Mouse (Mus musculus): ENCODE results near the gene Amotl2.

DNA sequence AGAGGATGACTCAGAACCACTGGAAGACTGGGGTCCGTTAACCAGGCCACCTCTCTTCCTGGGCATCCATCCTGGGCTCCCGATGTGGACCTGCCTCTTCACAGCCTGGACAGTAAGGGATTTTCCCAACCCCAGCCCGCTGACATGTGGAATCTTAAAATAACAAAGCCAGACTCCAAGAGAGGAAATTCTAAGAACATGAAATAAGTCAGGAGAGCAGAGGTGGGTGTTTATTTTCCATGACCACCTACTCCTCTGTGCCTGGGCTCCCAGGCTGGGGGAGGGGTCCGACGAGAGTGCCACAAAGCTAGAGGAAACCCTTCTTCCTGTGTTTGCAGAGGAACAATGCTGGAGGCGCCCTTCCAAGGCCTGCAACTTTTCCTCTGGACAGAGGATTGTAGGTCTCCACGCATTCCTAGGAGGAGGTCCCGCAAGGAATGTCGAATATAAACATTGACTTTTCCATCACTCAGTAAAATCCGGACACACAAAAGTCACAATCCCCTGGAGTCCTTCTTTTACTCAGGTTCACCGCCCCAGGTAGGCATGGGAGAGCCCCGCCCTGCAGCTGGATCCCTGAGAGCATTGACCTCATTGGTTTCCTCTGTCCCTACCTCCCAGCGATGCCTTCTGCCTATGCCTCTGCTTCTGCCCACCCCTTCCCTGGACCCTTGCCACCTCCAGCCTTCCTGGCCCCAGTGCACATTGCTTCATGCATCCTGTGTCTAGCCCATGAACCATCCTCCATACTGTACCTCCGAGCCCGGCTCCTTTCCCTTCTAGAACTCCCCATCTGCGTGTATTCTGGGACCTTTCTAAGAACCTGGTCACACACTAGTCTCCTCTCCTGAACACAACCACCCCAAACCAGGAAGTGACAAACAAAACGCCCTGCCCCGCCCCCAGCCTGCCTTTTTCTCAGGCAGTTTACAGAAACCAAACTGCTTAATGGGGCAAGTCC, 61.4 kb downstream of the Amotl2 start:
- TF ChIP-seq E2F4 (IDR thresholded peaks at IDR 0.05; ENCODE audit: borderline replicate concordance, low read depth, low read length) (no peak), POLR2A (IDR thresholded peaks at IDR 0.05; ENCODE audit: control insufficient read depth in 1 of 2, insufficient read depth in 1 of 2, low read depth in 1 of 2, low read length in 2 of 2, poor library complexity in 1 of 2) (no peak), MYB (IDR thresholded peaks at IDR 0.05; ENCODE audit: low read depth, low read length) (no peak), ZNF384 (IDR thresholded peaks at IDR 0.05; ENCODE audit: low read depth, low read length) (no peak), GATA1 (IDR thresholded peaks at IDR 0.05; ENCODE audit: low read depth, low read length) (no peak), MAFK (IDR thresholded peaks at IDR 0.05; ENCODE audit: borderline replicate concordance, low read depth, low read length) (no peak), CTCF (IDR thresholded peaks at IDR 0.05 in 2 of 3, conservative IDR thresholded peaks at IDR 0.05 in 1 of 3; ENCODE audit: control insufficient read depth in 1 of 3, insufficient read depth in 1 of 3, low read depth in 2 of 3, low read length in 3 of 3, poor library complexity in 1 of 3, severe bottlenecking in 1 of 3) (no peak)

All from MEL (cell line).